Mouse (Mus musculus): Measurements from ENCODE around the gene Haus8. TPM values are rescaled to one million over a fixed set of nuclear protein-coding genes. Genes with fewer than 3 reads are reported as not detected.
"Not testable (repeated sequence)": the region's sequence is repeated elsewhere in the genome, so short reads cannot be mapped to it uniquely, and the experiment has no call there.

Gene Haus8
- polyA plus RNA-seq, 1 experiment = 40.4 TPM

DNA sequence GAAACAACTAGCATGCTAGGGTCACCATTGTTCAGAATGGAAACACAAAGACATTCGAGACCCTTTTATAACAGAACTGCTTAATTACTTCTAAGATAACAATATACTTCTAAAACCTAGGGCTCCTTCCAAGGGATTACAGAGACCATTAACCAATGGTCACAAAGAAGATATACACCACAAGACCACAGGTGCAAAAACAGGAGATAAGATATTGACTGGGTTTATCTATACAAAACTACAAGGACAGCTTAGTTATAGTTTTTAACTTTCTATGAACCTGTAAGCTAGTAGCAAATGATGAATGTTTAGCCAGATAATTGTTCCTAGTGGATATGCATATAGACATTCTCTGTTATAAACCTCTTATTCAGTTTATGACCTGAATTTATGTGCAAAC, 30.1 kb upstream of the Haus8 start:
- no peaks in the 10 kb centered on the region for H3K27me3 ChIP-seq (ENCODE audit: control insufficient read depth, insufficient read depth, insufficient read length)
- no peak overlapping the region for H3ac ChIP-seq (ENCODE audit: control insufficient read depth, insufficient read length, low read depth)
- H3K79me2 ChIP-seq (ENCODE audit: control insufficient read depth, insufficient read depth) = peaks cover 86% of the 10 kb centered on the region
- TF ChIP-seq MYOD1 (IDR thresholded peaks at IDR 0.05; ENCODE audit: control insufficient read depth, insufficient read length, low read depth) = no peak
- TF ChIP-seq FOSL1 (IDR thresholded peaks at IDR 0.05; ENCODE audit: insufficient read depth, low read length, poor library complexity, severe bottlenecking) = no peak
- no peak for TF ChIP-seq MYOG (IDR thresholded peaks at IDR 0.05; ENCODE audit: control insufficient read depth, extremely low read depth, insufficient read length)
- TF ChIP-seq USF1 (IDR thresholded peaks at IDR 0.05; ENCODE audit: low read depth) = no peak
- H3K36me3 ChIP-seq (ENCODE audit: control insufficient read depth, insufficient read depth) = peaks cover 38% of the 10 kb centered on the region
- H3K79me3 ChIP-seq (ENCODE audit: low read depth) = peaks cover 17% of the 10 kb centered on the region
- H3K4me3 ChIP-seq (ENCODE audit: insufficient read depth, poor library complexity, severe bottlenecking) = no peak overlapping the region

DNA sequence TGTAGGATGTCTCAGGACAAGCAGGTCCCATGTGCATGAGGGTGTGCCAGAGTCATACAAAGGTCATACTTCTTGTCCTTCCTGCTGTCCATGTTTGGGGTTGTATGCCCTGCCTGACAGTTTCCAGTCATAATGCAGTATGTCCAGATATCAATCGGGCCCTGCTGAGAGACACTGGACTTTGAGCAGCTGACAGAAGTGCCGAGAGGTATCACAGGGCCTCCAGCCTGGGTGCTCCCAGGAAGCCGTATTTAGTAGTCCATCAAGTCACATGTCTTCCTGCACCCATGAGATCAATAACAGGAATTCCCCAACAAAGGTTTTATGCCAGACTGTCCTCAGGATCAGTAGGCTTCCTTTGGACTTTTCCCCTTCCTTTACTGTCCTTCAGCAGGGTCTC, 27.0 kb upstream of the Haus8 start:
- Histone ChIP-seq H3K4me3 (ENCODE audit: insufficient read depth, poor library complexity, severe bottlenecking) (no peak overlapping the region), H3K79me3 (ENCODE audit: low read depth) (peaks cover 24% of the 10 kb centered on the region), H3K36me3 (ENCODE audit: control insufficient read depth, insufficient read depth) (peaks cover 41% of the 10 kb centered on the region), H3K79me2 (ENCODE audit: control insufficient read depth, insufficient read depth) (peaks cover 87% of the 10 kb centered on the region), H3K27me3 (ENCODE audit: control insufficient read depth, insufficient read depth, insufficient read length) (no peaks in the 10 kb centered on the region), H3ac (ENCODE audit: control insufficient read depth, insufficient read length, low read depth) (no peak overlapping the region)
- no peak for TF ChIP-seq USF1 (IDR thresholded peaks at IDR 0.05; ENCODE audit: low read depth)

DNA sequence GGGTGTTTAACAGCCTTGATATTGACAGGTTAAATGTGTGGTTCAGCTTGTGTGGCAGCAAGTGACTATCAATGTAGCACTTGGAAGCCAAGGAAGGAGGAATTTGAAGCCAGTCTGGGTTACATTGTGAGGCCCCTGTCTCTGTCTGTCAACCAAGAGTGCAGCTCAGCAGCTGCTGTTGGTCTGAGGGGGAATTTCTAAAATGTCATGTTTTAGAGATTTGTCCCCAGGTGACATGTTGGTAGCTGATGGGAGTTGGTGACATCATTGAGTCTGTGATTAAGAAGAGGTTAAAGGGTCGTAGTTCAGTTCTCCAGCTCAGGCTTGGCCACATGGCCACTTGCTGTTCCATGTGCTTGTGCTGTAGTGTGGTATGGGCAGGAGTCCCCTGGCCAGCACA, 24.7 kb upstream of the Haus8 start:
- H3ac ChIP-seq (ENCODE audit: control insufficient read depth, insufficient read length, low read depth) = no peak overlapping the region
- H3K79me2 ChIP-seq (ENCODE audit: control insufficient read depth, insufficient read depth) = peaks cover 72% of the 10 kb centered on the region
- H3K36me3 ChIP-seq (ENCODE audit: control insufficient read depth, insufficient read depth) = peaks cover 31% of the 10 kb centered on the region
- H3K27me3 ChIP-seq (ENCODE audit: control insufficient read depth, insufficient read depth, insufficient read length) = no peaks in the 10 kb centered on the region
- TF ChIP-seq USF1 (IDR thresholded peaks at IDR 0.05; ENCODE audit: low read depth) = no peak
- TF ChIP-seq MAX (IDR thresholded peaks at IDR 0.05) = no peak
- TF ChIP-seq CTCF (IDR thresholded peaks at IDR 0.05; ENCODE audit: control insufficient read depth, insufficient read depth, insufficient read length) = no peak
- no peak for TF ChIP-seq FOSL1 (IDR thresholded peaks at IDR 0.05; ENCODE audit: insufficient read depth, low read length, poor library complexity, severe bottlenecking)
- no peak for TF ChIP-seq MYOD1 (IDR thresholded peaks at IDR 0.05; ENCODE audit: control insufficient read depth, insufficient read length, low read depth)
- no peak for TF ChIP-seq CEBPB (IDR thresholded peaks at IDR 0.05; ENCODE audit: low read depth)
- no peak for TF ChIP-seq MYOG (IDR thresholded peaks at IDR 0.05; ENCODE audit: control insufficient read depth, extremely low read depth, insufficient read length)
- H3K79me3 ChIP-seq (ENCODE audit: low read depth) = peaks cover 22% of the 10 kb centered on the region
- no peak overlapping the region for H3K4me3 ChIP-seq (ENCODE audit: insufficient read depth, poor library complexity, severe bottlenecking)

DNA sequence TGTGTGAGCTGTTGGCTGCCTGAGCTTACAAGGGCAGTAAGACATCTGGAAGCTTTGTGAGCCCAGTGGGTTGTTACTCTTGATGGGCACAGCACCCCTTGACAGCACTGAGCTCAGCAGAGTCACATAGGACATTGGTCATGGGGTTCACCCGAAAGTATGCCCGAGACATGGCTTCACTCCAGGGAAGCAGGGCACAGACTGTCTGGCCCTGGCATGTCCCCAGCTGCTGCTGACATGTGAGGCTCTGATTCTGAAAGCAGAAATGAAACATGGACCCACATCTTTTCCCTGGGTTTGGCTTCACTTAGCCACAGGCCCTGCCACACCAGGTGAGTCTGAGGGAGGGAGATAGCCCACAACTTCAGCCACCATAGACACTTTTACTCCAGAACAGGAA, 24.1 kb upstream of the Haus8 start:
- H3K79me2 ChIP-seq (ENCODE audit: control insufficient read depth, insufficient read depth) = peaks cover 69% of the 10 kb centered on the region
- H3K79me3 ChIP-seq (ENCODE audit: low read depth) = peaks cover 21% of the 10 kb centered on the region
- TF ChIP-seq USF1 (IDR thresholded peaks at IDR 0.05; ENCODE audit: low read depth) = no peak
- TF ChIP-seq MYOG (IDR thresholded peaks at IDR 0.05; ENCODE audit: control insufficient read depth, extremely low read depth, insufficient read length) = no peak
- TF ChIP-seq MYOD1 (IDR thresholded peaks at IDR 0.05; ENCODE audit: control insufficient read depth, insufficient read length, low read depth) = no peak
- no peak for TF ChIP-seq CEBPB (IDR thresholded peaks at IDR 0.05; ENCODE audit: low read depth)
- no peak for TF ChIP-seq FOSL1 (IDR thresholded peaks at IDR 0.05; ENCODE audit: insufficient read depth, low read length, poor library complexity, severe bottlenecking)
- no peak for TF ChIP-seq CTCF (IDR thresholded peaks at IDR 0.05; ENCODE audit: control insufficient read depth, insufficient read depth, insufficient read length)
- no peak for TF ChIP-seq MAX (IDR thresholded peaks at IDR 0.05)
- no peaks in the 10 kb centered on the region for H3K27me3 ChIP-seq (ENCODE audit: control insufficient read depth, insufficient read depth, insufficient read length)
- H3ac ChIP-seq (ENCODE audit: control insufficient read depth, insufficient read length, low read depth) = no peak overlapping the region
- H3K36me3 ChIP-seq (ENCODE audit: control insufficient read depth, insufficient read depth) = peaks cover 34% of the 10 kb centered on the region
- no peak overlapping the region for H3K4me3 ChIP-seq (ENCODE audit: insufficient read depth, poor library complexity, severe bottlenecking)

DNA sequence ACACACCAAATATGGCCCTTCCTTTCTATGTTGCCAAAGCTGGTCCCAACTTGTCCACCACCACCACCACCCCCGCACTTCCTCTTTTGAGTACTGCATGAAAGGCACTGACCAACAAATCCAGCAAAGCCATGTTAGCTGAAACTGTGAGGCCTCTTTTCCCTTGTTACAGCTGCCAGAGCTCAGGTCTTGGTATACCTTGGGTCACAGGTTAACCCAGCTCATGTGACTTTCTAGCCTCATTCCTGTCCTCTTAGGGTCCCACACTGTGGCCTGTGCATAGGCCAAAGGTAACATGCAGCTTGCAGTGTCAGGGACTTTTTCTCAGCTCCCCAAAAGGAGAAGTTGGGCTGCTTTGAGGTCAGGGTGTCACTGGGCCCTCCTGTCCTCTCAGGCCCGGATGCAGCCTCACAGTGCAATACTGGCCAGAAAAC, 23.5 kb upstream of the Haus8 start:
- peaks cover 17% of the 10 kb centered on the region for H3K79me3 ChIP-seq (ENCODE audit: low read depth)
- no peak overlapping the region for H3K4me3 ChIP-seq (ENCODE audit: insufficient read depth, poor library complexity, severe bottlenecking)
- H3K36me3 ChIP-seq (ENCODE audit: control insufficient read depth, insufficient read depth) = peaks cover 33% of the 10 kb centered on the region
- H3K79me2 ChIP-seq (ENCODE audit: control insufficient read depth, insufficient read depth) = peaks cover 70% of the 10 kb centered on the region
- no peak overlapping the region for H3ac ChIP-seq (ENCODE audit: control insufficient read depth, insufficient read length, low read depth)
- no peaks in the 10 kb centered on the region for H3K27me3 ChIP-seq (ENCODE audit: control insufficient read depth, insufficient read depth, insufficient read length)
- no peak for TF ChIP-seq CEBPB (IDR thresholded peaks at IDR 0.05; ENCODE audit: low read depth)
- no peak for TF ChIP-seq MYOD1 (IDR thresholded peaks at IDR 0.05; ENCODE audit: control insufficient read depth, insufficient read length, low read depth)
- no peak for TF ChIP-seq FOSL1 (IDR thresholded peaks at IDR 0.05; ENCODE audit: insufficient read depth, low read length, poor library complexity, severe bottlenecking)
- no peak for TF ChIP-seq USF1 (IDR thresholded peaks at IDR 0.05; ENCODE audit: low read depth)

DNA sequence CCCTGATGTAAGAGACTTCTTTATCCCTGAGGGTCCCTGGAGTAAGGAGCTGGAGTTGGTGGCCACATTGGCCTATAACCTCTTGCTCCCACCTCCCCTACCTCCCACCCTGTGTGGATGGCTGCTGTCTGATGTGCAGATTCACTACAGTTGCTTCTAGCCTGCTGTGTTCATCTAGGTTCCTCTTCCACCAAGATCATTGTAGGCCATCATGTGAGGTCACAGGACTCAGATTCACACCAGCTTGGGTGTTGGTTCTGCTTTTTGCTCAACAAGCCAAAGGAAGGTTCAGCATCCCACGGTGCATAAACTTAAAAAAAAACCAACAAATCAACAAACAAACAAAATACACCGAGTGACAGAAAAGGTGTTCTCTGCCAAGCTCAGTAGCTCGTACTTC, 21.2 kb upstream of the Haus8 start:
- peaks cover 39% of the 10 kb centered on the region for H3K36me3 ChIP-seq (ENCODE audit: control insufficient read depth, insufficient read depth)
- H3K79me3 ChIP-seq (ENCODE audit: low read depth) = peaks cover 26% of the 10 kb centered on the region
- H3K4me3 ChIP-seq (ENCODE audit: insufficient read depth, poor library complexity, severe bottlenecking); H3K27me3 ChIP-seq (ENCODE audit: control insufficient read depth, insufficient read depth, insufficient read length); H3ac ChIP-seq (ENCODE audit: control insufficient read depth, insufficient read length, low read depth): not testable (repeated sequence)
- H3K79me2 ChIP-seq (ENCODE audit: control insufficient read depth, insufficient read depth) = peaks cover 70% of the 10 kb centered on the region

Measured in C2C12 (cell line).